Mouse (Mus musculus): Measurements from ENCODE around the gene Gckr.
A peak's percentile ranks its signal among the peaks of the same experiment; 100 is the strongest.
"Not testable (repeated sequence)": the region's sequence is repeated elsewhere in the genome, so short reads cannot be mapped to it uniquely, and the experiment has no call there.

The Gckr gene

GRCm38 (mm10) chr5:31295606-31296141, 1.6 kb upstream of the Gckr start, which contains the start of gene Fndc4:
Gene Fndc4, minus strand, starts transcription at chr5:31296080.
- peak; percentile 18 for DNase-seq

GRCm38 (mm10) chr5:31297981-31298380, 738 bp downstream of the Gckr start:
- DNase-seq: no peak

GRCm38 (mm10) chr5:31298486-31298885, 1.2 kb downstream of the Gckr start:
- no peak for DNase-seq

GRCm38 (mm10) chr5:31301866-31302265, 4.6 kb downstream of the Gckr start:
- no peak for DNase-seq

GRCm38 (mm10) chr5:31303093-31303492, 5.8 kb downstream of the Gckr start:
- no peak for DNase-seq

GRCm38 (mm10) chr5:31312806-31313205, 15.6 kb downstream of the Gckr start:
- DNase-seq: peak; percentile 50

GRCm38 (mm10) chr5:31322776-31323175, 25.5 kb downstream of the Gckr start:
- no peak for DNase-seq

GRCm38 (mm10) chr5:31324085-31324484, 26.8 kb downstream of the Gckr start:
- DNase-seq: no peak

GRCm38 (mm10) chr5:31326850-31327249, 29.6 kb downstream of the Gckr start:
- peak; percentile 45 for DNase-seq

- DNase-seq: peak; percentile 50
Observed at GRCm38 (mm10) chr5:31328255-31328654, 31.0 kb downstream of the Gckr start.

GRCm38 (mm10) chr5:31357586-31357985, 60.3 kb downstream of the Gckr start:
- not testable (repeated sequence) for DNase-seq

GRCm38 (mm10) chr5:31360955-31361354, 63.7 kb downstream of the Gckr start:
- DNase-seq: no peak

All from thymus, postnatal 4 days (tissue).